33 mouse cellular contexts compared by ENCODE assay signal in genomic region chr2:10226907-10227306, GRCm38 (mm10).
"Had no signal": no experiment of that assay in that cellular context is flagged by ENCODE, and none has a peak within 500 bp of the region (broad histone marks: within the 10 kb centered on the region; RNA-seq: fewer than 3 reads in every experiment).

No protein-coding gene starts in this region.

- H3K36me3 ChIP-seq: heart, embryonic 10.5 days; heart, embryonic 12.5 days; heart, embryonic 13.5 days; heart, embryonic 15.5 days; hindbrain, embryonic 10.5 days; hindbrain, embryonic 12.5 days; hindbrain, embryonic 13.5 days; hindbrain, embryonic 15.5 days; intestine, embryonic 15.5 days; kidney, embryonic 15.5 days had no signal

- H3K9me3 ChIP-seq: heart, embryonic 10.5 days; heart, embryonic 13.5 days; heart, embryonic 15.5 days; hindbrain, embryonic 10.5 days; hindbrain, embryonic 12.5 days; hindbrain, embryonic 13.5 days; hindbrain, embryonic 15.5 days; intestine, embryonic 15.5 days; kidney, embryonic 15.5 days had no signal

- H3K27me3 ChIP-seq: heart, embryonic 12.5 days; heart, embryonic 13.5 days; heart, embryonic 15.5 days; hindbrain, embryonic 12.5 days; hindbrain, embryonic 13.5 days; hindbrain, embryonic 15.5 days; intestine, embryonic 15.5 days; kidney, embryonic 15.5 days had no signal

- H3K4me1 ChIP-seq: heart, embryonic 10.5 days; heart, embryonic 12.5 days; heart, embryonic 13.5 days; heart, embryonic 15.5 days; hindbrain, embryonic 10.5 days; hindbrain, embryonic 12.5 days; hindbrain, embryonic 13.5 days; hindbrain, embryonic 15.5 days; intestine, embryonic 15.5 days had no signal

- ATAC-seq: hindbrain, embryonic 16.5 days; hindbrain, postnatal 0 days; inflammation-experienced regulatory T-cells, adult 6 months; intestine, embryonic 15.5 days; intestine, embryonic 16.5 days; intestine, postnatal 0 days had no signal

- H3K4me3 ChIP-seq: heart, embryonic 10.5 days; heart, embryonic 12.5 days; heart, embryonic 13.5 days; heart, embryonic 15.5 days; hindbrain, embryonic 10.5 days; hindbrain, embryonic 12.5 days; hindbrain, embryonic 13.5 days; hindbrain, embryonic 15.5 days; intestine, embryonic 15.5 days; kidney, embryonic 15.5 days; layer of hippocampus, adult 2 months had no signal

- H3K4me2 ChIP-seq: heart, embryonic 11.5 days; heart, embryonic 12.5 days; heart, embryonic 13.5 days; heart, embryonic 15.5 days; hindbrain, embryonic 12.5 days; hindbrain, embryonic 13.5 days; hindbrain, embryonic 14.5 days; hindbrain, embryonic 15.5 days; intestine, embryonic 15.5 days; kidney, embryonic 15.5 days had no signal

- H3K27ac ChIP-seq: heart, embryonic 10.5 days; heart, embryonic 13.5 days; heart, embryonic 15.5 days; hindbrain, embryonic 10.5 days; hindbrain, embryonic 12.5 days; hindbrain, embryonic 13.5 days; hindbrain, embryonic 14.5 days; hindbrain, embryonic 15.5 days; hindbrain, postnatal 0 days; intestine, embryonic 15.5 days; kidney, embryonic 15.5 days; kidney, postnatal 0 days; layer of hippocampus, adult 2 months had no signal

- DNase-seq: heart, postnatal 14 days; heart, postnatal 36 days; heart, postnatal 4 days; kidney, adult 11 months; kidney, adult 18-20 months; kidney, adult 2 months; kidney, adult 8-10 months; kidney, adult 9 months; kidney, postnatal 10 days; kidney, postnatal 14 days; kidney, postnatal 25 days; kidney, postnatal 36 days; kidney, postnatal 4 days; layer of hippocampus, postnatal 36 days had no signal

- H3K9ac ChIP-seq: heart, embryonic 12.5 days; heart, embryonic 13.5 days; heart, embryonic 15.5 days; hindbrain, embryonic 12.5 days; hindbrain, embryonic 13.5 days; hindbrain, embryonic 14.5 days; hindbrain, embryonic 15.5 days; intestine, embryonic 15.5 days; kidney, embryonic 15.5 days had no signal
